24 mouse cellular contexts compared by ENCODE assay signal in the genomic region with DNA sequence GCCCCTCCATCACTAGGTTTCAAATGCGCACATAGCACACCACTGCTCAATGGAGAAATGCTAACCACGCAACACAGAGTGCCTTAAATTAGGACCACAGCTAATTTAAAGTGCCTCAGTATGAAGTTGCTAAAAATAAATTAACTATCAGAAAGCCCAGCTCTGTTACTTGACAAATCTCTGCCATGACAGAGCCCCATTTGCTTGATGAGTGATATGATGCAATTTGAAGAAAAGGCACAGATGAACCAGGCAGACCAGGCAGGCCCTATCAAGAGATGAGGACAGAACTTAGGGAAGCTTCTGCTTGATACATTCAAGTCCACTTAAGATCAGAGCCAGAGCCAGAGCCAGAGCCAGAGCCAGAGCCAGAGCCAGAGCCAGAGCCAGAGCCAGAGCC.
"Had no signal": no experiment of that assay in that cellular context is flagged by ENCODE, and none has a peak within 500 bp of the region (broad histone marks: within the 10 kb centered on the region; RNA-seq: fewer than 3 reads in every experiment).

No protein-coding gene starts in this region.

- H3K4me3 ChIP-seq: heart, embryonic 10.5 days; hindbrain, embryonic 13.5 days; hindbrain, embryonic 15.5 days; kidney, embryonic 15.5 days; limb, embryonic 13.5 days; limb, embryonic 15.5 days; liver, embryonic 12.5 days had no signal

- DNase-seq: gastrocnemius, postnatal 14 days; gastrocnemius, postnatal 36 days; heart, adult 11 months; heart, postnatal 14 days; kidney, adult 11 months; kidney, adult 2 months; kidney, adult 9 months; kidney, postnatal 14 days; kidney, postnatal 36 days; layer of hippocampus, adult 9-11 months; layer of hippocampus, postnatal 36 days; left cerebral cortex, postnatal 4 days; lung, adult 18-20 months had no signal

- H3K27me3 ChIP-seq: hindbrain, embryonic 13.5 days; hindbrain, embryonic 15.5 days; kidney, embryonic 15.5 days; limb, embryonic 13.5 days; limb, embryonic 15.5 days had no signal

- ATAC-seq: hindbrain, postnatal 0 days; intestine, embryonic 16.5 days; liver, embryonic 12.5 days had no signal

- H3K9ac ChIP-seq: hindbrain, embryonic 13.5 days; hindbrain, embryonic 15.5 days; kidney, embryonic 15.5 days; limb, embryonic 13.5 days; limb, embryonic 15.5 days; liver, embryonic 12.5 days; liver, embryonic 14.5 days had no signal

- H3K36me3 ChIP-seq: heart, embryonic 10.5 days; hindbrain, embryonic 13.5 days; hindbrain, embryonic 15.5 days; kidney, embryonic 15.5 days; limb, embryonic 13.5 days; limb, embryonic 15.5 days; liver, embryonic 12.5 days had no signal

- H3K4me2 ChIP-seq: hindbrain, embryonic 13.5 days; hindbrain, embryonic 15.5 days; kidney, embryonic 15.5 days; limb, embryonic 13.5 days; limb, embryonic 15.5 days; liver, embryonic 12.5 days had no signal

- H3K9me3 ChIP-seq: heart, embryonic 10.5 days; hindbrain, embryonic 13.5 days; hindbrain, embryonic 15.5 days; kidney, embryonic 15.5 days; limb, embryonic 13.5 days; limb, embryonic 15.5 days; liver, embryonic 12.5 days had no signal

- H3K4me1 ChIP-seq: limb, embryonic 13.5 days; liver, embryonic 12.5 days had no signal

- H3K27ac ChIP-seq: heart, embryonic 10.5 days; hindbrain, embryonic 13.5 days; hindbrain, embryonic 15.5 days; hindbrain, postnatal 0 days; kidney, embryonic 15.5 days; kidney, postnatal 0 days; limb, embryonic 13.5 days; limb, embryonic 15.5 days; liver, embryonic 12.5 days; liver, embryonic 14.5 days had no signal
